Mouse (Mus musculus): ENCODE measurements around the gene Cutal.
"Not testable (repeated sequence)": the region's sequence is repeated elsewhere in the genome, so short reads cannot be mapped to it uniquely, and the experiment has no call there.

Gene Cutal

DNA sequence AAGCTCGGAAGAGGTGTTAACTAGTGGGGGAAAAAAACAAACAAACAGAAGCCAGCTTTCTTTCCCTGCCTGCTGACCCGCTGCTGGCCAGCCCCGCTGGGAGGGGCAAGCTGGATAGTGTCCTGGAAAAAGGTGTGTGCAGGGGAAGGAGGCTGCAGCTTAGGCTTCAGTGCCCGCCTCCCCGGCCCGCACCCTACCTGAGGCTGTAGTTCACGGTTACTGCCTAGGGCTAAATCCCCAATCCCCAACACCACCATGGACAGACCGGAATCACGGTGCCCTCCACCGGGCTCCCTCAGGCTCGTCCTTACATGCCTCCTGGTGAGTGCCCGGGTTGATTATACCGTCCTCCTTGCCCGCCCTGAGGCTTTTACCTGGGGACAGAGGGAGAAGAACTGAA is at the start of gene Cutal:
Gene Cutal, plus strand, starts transcription at position 126 of the 400 bp plus-strand sequence.
- no peak for DNase-seq (ENCODE audit: low spot score in 2 of 2)

DNA sequence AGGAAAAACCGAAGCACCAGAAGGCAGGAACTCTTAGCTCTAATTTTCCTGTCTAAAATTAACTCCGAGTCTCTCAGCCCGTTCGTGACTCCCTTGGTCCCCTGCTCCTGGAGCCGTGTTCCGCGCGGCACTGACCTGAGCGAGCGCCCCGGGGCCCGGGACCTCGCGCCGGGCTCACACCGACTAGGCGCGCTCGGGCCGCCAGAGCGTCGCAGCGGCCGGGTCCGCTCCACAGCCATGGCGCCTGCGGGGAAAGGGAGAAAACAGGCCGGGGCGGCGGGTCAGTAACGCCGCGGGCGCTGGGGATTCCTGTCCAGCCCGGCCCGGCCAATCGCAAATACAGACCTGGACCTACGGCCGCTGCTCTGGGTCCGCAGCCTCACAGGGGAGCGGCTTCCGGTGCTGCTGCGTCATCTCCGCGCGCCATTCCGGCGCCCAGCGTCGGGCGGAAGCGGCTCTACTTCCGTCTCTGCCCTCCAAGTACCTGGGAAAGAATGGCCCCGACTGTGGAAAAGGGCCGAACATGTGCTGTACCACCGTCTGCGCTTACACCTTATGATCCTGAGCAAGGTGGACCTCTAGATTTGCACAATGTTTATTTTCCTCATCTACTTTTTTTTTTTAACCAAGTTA is 48.3 kb upstream of the Cutal start, which contains the start of gene Fbxw2:
Gene Fbxw2, minus strand, starts transcription at position 485 of the 633 bp plus-strand sequence.
- DNase-seq (ENCODE audit: low spot score in 2 of 2): peak; percentile 81 to 92

DNA sequence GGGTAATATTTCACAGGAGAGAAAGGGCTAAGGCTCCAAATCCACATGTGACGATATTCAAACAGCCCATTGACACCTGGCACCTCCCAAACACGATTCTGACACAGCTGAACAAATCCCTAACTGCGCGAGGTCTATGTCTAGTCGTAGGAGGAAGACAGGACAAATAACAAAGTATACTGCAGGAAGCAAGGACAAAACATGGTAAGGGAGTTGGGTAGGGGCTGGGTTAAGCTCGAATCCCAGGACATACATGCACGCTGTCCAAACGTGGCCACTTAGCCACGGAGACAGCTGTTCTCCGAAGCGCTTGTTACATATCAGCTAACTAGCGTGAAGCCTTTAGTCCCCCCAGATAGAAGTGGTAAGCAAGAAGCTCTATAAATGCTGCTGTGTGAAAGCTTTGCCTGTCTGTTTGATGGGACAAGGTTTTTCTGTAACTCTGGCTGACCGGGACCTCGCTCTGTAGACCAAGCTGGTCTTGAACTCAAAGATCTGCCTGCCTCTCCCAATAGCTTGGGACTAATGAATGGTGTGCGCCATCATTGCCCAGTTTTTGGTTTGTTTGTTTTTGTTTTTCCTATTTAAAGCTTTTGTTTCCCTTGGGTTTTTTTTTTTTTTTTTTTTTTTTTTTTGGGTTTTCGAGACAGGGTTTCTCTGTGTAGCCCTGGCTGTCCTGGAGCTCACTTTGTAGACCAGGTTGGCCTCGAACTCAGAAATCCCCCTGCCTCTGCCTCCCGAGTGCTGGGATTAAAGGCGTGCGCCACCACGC is 47.5 kb upstream of the Cutal start:
- no peak for DNase-seq (ENCODE audit: low spot score in 2 of 2)

DNA sequence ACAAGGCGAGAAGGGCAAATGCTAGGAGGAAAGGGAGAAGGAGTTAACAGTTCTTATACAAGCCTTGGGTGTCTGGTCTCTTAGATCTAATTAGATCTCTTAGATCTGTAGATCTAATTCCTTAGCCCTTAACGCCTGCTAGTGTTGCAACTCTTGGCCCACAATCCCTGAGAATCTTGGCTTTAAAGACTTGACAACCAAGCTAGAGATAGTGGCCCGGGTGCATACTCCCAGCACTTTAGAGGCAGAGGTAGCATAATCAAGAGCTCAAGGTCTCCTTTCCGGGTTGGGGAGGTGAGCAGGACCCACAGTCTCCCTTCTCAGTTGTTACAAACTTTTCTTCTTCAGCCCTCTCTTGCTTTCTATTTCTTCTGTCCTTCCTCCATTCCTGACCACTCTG is 46.6 kb upstream of the Cutal start:
- no peak for DNase-seq (ENCODE audit: low spot score in 2 of 2)

DNA sequence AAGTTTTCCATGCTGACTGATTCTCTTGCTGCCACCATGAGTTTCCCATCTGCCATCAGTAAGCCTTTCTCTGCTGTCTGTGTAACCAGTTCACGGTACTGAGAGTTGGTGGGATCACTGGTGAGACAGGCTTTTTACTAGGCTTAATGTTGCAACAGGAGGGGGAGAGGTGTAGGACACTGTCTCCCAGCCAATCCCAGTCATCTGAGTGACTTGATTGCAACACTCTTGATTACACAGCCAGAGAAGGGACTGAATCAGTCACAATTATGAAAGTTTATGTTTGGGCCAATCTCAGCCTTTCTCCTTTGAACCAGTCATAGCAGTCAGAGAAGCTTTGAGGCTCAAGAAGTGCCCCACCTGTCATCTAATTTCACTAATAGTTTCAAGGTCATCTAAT is 46.2 kb upstream of the Cutal start:
- DNase-seq (ENCODE audit: low spot score in 2 of 2): no peak

DNA sequence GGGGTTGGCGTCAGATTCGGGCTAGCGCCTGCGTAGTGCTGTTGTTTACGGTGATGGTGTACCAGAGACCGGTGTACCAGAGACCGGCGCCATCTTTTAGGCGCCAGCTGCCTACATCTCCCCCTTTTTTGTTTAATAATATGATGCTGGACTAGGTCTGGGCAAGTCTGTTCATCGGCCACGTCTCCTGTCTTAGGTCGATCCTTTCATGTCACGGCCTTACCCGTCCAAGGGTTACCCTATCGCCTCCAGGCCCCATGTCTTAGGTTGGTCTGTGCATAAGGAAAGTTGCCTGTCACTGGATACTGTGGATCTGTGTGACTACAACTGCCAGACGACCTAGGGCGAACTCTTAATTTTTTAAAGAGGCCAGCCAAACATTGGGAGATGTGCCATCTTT is 44.1 kb upstream of the Cutal start:
- DNase-seq (ENCODE audit: low spot score in 2 of 2): not testable (repeated sequence)

DNA sequence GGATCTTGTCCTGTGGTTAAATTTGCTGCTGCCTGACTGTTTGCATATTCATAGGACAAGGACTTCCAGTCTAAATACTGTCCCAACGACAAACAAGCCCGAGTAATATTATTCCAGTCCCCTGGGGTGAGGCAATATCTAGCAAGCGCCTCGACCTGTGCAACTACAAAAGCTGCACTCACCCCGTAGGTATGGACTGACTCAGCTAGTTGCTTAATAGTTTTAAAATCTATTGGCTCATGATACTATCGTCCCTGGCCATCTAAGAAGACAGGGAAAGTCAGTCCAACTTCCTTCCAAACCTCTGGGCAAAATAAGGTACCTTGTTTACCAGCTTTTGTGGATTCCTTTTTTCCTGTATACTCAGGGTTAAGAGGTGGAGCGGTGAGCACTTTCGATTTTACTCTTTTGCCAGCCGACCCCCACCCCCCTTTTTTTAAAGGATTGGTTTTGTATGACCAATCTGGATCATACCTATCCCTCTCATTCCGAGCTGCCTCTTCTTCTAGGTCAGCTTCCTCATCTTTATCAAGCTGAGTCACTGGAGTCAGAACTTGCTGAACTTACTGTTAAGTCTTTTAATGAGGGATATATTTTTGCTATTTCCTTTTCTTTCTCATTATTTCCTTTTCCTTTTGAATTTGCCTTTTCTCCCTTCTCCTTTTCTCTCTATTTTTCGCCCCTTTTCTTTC is 41.3 kb upstream of the Cutal start, which contains the start of gene Gm34653:
Gene Gm34653, plus strand, starts transcription at position 242 of the 692 bp plus-strand sequence.
- not testable (repeated sequence) for DNase-seq (ENCODE audit: low spot score in 2 of 2)

DNA sequence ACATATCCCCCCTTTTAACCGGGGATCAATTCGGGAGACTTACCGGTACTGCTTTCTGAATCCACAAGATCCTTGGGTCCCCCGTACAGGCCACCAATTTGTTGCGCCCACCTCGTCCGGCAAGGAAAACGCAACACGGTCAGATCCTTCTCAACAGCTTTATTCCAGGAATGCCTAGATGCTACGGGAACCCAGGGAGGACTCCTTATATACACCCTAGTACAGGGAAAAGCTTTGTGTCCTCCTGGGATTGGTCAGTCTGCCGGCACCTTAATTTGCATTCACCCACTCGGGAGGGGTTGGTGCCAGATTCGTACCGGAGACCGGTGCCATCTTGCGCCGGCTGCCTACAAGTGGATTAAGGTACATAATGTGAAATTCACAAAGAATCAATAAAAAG is 40.6 kb upstream of the Cutal start:
- no peak for DNase-seq (ENCODE audit: low spot score in 2 of 2)

DNA sequence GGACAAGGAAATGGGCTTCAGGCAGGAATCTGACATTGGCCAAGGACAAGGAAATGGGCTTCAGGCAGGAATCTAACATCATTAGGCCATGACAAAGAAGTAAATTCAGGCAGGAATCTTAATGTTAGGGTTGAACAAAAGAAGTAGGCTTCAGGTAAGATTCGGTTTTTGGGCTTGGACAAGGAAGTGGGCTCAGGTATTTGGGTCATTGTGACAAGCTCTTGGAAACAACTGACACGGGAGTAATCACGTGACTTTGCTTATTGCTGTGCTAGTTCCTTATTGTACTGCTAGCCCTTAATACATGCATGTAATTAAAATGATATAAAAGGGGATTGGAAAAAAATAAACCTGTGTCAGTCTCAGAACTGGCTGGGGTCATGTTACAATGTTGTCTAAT is 38.5 kb upstream of the Cutal start:
- no peak for DNase-seq (ENCODE audit: low spot score in 2 of 2)

DNA sequence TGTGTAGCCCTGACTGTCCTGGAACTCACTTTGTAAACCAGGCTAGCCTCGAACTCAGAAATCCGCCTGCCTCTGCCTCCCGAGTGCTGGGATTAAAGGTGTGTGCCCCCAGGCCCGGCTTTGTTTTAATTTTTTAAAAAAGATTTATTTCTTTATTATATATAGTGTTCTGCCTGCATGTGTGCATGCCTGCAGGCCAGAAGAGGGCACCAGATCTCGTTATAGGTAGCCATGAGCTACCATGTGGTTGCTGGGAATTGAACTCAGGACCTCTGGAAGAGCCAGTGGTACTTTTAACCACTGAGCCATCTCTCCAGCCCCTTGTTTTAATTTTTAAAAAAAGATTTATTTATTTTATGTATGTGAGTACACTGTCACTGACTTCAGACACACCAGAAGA is 34.1 kb upstream of the Cutal start:
- DNase-seq (ENCODE audit: low spot score in 2 of 2): not testable (repeated sequence)

DNA sequence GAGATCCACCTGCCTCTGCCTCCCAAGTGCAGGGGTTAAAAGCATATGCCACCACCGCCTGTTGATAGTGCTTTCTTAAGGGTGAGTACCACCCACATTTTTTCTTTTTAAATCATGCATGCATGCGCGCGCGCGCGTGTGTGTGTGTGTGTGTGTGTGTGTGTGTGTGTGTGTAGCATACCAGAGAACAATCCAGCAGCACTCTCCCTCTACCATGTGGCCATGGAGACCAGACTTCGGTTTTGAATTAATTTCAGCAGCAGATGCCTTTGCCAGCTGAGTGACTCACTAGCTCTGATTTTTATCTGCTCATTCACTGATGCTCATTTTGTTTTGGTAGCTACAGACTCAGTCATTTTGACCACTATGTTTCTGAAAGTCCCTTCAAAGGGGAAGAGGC is 32.5 kb upstream of the Cutal start:
- DNase-seq (ENCODE audit: low spot score in 2 of 2): no peak

DNA sequence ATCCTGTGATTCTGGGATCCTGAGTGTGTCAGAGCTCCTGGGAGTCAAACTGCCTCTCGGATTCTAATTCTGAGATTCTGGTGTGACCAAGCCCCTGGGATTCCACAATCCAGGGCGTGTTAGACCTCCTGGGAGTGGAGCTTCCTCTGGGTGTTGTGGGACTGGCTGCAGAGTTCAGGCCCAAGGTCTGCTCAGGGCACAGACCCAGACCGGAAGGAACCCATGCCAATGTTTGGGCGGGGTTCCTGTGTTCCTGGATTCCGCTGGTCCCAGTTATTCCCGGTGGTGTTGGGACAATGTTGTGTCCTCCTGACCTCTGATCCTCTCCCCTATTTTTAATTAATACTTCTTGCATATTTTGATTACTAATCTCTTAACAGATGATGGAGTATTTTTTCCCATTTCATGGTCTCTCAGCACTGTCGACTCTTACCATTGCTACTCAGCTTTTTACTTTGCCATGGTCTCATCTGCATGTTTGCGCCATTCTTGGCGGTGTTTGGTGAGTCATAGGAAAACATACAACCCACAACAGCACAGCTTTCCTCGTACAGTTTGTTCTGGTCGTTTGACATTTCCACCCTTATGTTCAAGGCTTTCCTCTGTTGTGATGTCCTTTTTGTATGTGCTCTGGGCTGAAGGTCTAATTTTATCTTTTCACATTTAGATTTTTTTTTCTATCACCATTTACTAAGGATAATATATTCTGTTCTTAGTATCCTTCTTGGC is 30.8 kb upstream of the Cutal start:
- no peak for DNase-seq (ENCODE audit: low spot score in 2 of 2)

DNA sequence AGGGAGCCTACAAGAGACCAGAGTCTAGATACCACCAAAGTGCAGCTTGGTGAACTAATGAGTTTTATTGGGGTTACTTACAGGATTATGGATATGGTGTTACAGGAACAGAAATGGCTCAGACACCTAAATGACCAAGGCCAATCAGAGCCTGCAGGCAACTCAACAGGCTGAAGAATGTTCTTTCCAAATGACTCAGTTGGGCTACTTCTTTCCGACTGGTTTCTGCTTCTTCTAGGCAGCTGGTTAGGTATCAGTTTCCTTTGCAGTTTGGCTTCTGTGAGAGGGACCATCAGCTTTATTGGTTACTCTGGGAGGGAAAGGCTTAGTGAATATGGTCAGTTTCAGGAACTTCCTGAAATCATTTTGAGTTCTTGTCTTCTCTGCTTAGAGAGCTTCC is 26.5 kb upstream of the Cutal start:
- DNase-seq (ENCODE audit: low spot score in 2 of 2): no peak

DNA sequence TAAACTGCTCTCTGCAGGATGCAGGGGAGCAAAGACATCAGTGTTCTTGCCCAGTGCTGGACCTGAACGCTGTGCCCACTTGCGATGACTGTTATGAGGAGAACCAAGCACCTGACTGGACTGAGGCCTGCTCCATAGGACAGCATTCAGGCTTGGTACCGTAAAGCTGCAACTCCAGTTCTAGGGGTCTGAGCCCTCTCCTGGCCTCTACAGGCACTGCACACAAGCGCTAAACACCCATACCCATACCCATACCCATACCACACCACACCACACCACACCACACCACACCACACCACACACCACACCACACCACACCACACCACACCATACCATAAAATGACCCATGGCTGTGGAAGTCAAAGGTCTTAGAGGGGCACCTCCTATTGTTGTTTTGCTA is 18.9 kb upstream of the Cutal start:
- no peak for DNase-seq (ENCODE audit: low spot score in 2 of 2)

DNA sequence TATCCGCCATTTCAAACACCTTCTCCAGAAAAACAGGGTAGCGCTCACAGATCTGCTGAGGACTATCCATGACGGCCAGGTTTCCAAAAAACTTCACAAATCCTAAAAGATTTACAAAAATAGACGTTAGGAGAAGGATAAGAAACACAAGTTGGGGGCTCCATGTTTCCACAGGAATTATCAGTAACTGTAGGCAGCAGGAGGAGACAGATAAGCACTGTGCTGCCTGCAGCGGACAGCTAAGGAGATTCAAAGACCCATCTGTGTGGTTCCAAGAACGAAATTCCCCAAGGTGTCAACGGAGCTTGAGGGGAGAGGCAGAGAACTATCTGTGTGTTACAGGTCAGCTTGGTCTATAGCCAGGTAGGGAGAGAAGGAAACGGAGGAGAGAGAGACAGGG is 16.5 kb upstream of the Cutal start:
- no peak for DNase-seq (ENCODE audit: low spot score in 2 of 2)

DNA sequence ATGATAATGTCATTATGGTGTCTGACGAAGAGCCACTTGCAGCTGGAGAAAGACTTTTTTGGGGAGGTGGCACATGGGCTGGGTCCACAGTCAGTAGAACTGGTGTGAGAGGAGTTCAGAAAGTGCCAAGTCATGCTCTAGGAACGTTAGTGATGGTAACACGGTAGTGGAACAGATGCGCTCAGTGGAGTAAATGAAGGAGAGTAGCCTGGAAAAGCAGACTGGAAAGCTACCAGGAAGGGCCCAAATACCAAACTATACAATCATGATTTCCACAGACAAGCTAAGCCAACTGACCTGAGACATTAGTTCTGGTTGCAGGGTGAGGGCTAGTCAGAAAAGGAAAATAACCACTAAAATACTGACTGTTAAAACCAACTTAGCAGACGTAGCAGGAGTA is 4.5 kb upstream of the Cutal start:
- no peak for DNase-seq (ENCODE audit: low spot score in 2 of 2)

DNA sequence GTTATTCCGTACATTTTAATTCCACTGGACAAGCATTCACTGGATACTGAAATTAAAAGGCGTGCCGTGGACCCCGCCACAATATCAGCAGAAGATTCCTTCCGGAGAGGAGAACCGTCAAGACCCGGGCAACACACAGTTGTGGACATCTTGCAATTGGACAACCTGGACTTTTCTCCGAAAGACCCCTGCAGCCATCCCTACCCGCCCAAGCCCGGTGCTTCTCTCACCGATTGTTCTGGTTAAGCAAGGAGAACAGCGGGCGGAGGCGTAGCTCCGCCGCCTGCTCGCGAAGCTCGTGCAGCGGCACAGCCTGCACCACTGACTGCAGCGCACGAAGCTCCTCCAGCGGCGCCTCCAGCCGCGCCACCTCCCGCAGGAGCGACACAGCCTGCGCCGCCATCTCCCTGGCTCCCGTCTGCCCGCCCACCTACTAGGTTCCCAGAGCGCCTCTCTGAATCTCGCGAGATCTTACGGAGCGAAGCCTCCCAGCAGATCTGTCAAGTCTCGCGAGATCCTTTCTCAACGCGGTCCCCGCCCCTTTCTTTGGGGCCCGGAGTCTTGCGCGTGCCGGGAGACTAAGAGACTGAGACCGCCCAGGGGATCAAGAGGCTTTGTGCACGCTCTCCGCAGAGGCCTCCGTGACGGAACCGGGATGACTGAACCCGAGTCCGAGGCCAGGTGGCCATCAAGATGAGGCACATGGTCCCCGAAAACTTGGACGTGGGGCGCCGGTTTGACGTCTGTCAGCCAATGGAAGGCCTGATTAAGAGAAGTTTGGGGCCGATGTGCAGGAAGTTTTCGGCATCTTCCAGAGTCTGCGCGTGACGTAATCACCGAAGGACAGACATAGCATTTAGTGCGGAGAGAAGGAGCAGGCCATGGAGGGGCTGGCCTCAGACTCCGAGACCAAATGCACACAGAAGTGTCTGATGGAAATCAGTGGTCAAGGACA is 3.4 kb upstream of the Cutal start:
- DNase-seq (ENCODE audit: low spot score in 2 of 2): peak; percentile 77 to 86

DNA sequence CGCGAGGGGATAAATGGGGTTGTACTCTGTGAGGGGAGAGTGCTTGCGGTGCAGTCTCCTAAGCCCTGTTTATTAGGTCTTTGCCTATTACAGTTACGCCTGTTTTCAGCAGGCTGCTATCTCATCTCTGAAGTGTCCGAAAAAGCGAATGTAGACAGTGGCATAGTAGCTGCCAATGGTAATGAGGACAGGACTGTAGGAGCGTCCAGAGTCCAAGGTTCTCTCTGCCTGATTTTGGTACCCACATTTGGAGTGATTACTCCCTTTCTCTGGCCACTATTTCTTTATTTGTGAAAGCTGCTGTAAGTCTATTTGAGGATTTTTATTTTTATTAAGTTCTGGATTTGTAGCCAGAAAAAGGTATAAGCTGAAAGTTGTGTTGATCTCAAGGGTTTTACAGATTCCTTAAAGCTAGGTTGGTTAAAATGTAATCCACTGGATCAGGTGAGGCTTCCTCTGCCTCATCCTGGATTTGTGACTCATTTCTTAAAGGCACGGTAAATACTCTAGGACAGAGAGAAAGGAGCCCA is 685 bp downstream of the Cutal start, which contains the start of gene Psmd5:
Gene Psmd5, minus strand, starts transcription at position 153 of the 530 bp plus-strand sequence.
- no peak for DNase-seq (ENCODE audit: low spot score in 2 of 2)

DNA sequence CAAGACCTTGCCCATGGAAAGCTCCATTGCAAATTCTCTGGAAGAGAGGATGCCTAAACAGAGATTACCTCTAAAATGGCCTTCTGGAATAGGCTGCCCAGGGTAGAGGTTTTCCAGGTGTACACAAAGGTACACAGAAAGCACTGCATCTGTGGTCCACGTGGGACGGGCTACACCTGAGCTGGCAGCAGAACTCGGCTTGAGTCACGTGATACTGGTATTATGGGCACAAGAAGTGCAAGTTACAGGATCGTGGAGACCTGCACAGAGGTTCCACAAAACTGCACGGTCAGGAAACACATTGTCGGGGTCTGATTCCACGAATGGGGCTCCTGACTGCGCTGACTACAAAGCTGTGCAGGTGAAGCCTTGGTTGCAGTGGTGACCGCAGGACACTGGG is 5.9 kb downstream of the Cutal start:
- no peak for DNase-seq (ENCODE audit: low spot score in 2 of 2)

DNA sequence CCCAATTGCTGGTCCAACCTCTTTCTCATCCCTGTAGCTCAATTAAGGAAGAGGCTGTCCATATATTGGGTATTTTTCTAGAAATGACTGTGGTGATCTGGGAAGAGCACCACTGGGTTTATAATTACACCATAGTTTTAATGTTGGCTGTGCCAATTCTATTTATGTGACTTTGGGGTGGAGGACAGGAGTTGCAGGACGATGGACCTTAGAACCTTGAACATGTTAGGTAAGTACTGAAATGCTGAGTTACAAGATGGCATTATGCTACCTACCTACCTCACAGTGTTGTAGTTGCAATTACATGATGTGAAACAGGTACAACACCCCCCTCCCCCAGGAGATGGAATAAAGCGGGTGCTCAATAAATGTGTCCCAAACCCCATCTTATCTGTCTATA is 8.6 kb downstream of the Cutal start:
- no peak for DNase-seq (ENCODE audit: low spot score in 2 of 2)

DNA sequence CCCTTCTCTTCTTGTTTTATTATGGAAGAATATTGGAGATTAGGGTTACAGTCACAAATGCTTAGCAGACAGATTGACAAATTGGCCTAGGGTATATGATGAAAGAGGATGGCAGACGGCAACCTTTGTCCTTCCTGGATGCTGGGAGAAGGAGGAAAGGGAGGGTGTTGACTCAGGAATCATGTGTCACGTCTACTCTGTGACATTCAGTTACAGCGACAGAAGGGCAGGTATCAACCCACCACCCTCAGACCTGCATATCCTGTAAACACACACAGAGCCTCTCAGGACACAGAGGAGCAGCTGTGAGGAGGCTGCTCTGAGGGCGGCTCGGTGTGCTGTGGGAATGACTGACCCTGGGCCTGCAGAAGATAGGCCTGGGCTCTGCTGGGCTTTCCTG is 9.0 kb downstream of the Cutal start:
- no peak for DNase-seq (ENCODE audit: low spot score in 2 of 2)

Data from cerebellum, postnatal 4 days (tissue).